Mouse (Mus musculus): Measurements from ENCODE around the gene Mamstr. TPM values are rescaled to one million over a fixed set of nuclear protein-coding genes. Genes with fewer than 3 reads are reported as not detected.
"Not testable (repeated sequence)": the region's sequence is repeated elsewhere in the genome, so short reads cannot be mapped to it uniquely, and the experiment has no call there.

Gene Mamstr
- polyA plus RNA-seq, 1 experiment from 2014 or later: 1.7 TPM

DNA sequence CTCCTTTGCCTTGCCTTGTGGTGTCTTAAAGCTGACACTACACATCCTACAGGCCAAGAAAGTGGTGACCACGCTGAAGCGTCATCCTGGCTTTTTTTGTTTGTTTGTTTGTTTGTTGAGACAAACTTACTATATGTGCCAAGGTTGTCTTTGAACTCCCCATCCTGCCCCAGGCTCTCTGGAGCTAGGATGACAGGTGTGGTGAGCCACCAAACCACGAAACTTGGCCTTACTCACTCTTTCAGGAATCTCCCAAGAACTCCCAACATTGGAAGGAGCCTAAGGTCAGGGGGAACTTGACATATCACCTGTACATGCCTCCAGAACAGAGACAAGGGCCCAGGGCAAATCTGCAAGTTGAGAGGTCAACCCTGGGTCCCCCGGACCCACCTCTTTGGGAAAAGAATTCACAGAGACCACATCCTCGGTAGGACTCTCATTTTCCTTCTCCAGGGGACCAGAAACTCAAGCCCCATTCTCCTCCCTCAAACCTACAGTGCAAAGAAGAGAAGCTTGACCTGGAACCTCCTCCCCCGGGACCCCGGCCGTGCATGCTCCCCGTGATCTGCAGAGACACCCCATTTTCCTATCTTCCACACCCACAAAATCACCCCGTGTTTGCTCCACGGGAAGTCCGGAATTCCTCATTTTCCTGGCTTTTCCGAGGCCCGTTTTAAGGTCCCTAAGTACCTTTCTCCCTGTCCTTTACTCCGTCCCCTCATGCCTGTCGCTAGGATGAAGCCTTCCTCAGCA is 2.9 kb downstream of the Mamstr start:
- no peak for ATAC-seq (replicated peaks; ENCODE audit: low FRiP score)
- peak overlapping the region; percentile 82 for H3K27ac ChIP-seq (ENCODE audit: low read depth, low read length)
- H3K27me3 ChIP-seq (ENCODE audit: control insufficient read depth, insufficient read depth, low read length): no peaks in the 10 kb centered on the region
- no peaks in the 10 kb centered on the region for H3K36me3 ChIP-seq (ENCODE audit: control insufficient read depth, insufficient read depth, low read length)
- 36% methylated on average over 16 of the region's 16 CpGs for WGBS
- peak overlapping the region; percentile 90 for H3K4me2 ChIP-seq (ENCODE audit: low read depth, low read length, severe bottlenecking)
- peak overlapping the region; percentile 44 for H3K4me3 ChIP-seq (ENCODE audit: low read depth, low read length)
- H3K4me1 ChIP-seq (replicated peaks; ENCODE audit: control insufficient read depth, insufficient read depth, low read length): peaks cover 15% of the 10 kb centered on the region
- no peaks in the 10 kb centered on the region for H3K9me3 ChIP-seq (ENCODE audit: control insufficient read depth, low read length)
- DNase-seq (ENCODE audit: low spot score): no peak
- H3K9ac ChIP-seq (ENCODE audit: low read length): peak overlapping the region; percentile 86

DNA sequence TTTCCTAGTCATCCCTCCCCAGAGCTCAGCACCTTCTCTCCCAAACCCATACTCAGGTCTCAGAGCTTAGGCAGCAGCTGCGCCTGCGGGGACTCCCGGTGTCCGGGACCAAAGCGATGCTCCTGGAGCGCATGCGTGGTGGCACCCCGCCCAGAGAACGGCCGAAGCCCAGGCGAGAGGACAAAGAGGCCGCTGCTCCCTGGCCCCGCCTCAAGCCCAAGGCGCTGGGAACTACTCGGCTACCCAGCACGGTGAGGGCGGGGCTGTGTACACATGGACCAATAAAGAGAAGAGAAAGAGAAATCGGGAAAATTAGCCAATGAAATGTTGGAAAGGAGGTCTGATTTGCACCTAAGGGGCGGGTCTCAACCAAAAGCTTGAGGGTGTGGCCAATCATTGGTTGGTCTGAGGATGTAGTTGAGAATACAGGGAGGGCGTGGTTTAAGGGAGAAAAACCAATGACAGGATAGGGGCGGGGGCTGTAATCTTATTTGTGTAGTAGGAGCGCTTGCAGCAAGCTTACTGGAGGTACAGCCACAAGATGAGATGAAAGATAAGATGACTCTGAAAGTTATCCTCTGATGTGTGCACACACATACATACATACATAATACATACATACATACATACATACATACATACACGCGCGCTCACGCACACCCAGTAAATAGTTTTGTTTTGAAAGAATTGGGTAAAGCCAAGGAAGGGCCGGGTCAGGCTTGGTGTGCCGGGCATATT is 3.8 kb downstream of the Mamstr start:
- H3K9ac ChIP-seq (ENCODE audit: low read length): peak overlapping the region; percentile 86
- H3K27me3 ChIP-seq (ENCODE audit: control insufficient read depth, insufficient read depth, low read length): no peaks in the 10 kb centered on the region
- H3K4me3 ChIP-seq (ENCODE audit: low read depth, low read length): peak overlapping the region; percentile 44
- peak; percentile 99 for DNase-seq (ENCODE audit: low spot score)
- H3K27ac ChIP-seq (ENCODE audit: low read depth, low read length): peak overlapping the region; percentile 82
- WGBS: 1% methylated on average over 28 of the region's 28 CpGs
- no peaks in the 10 kb centered on the region for H3K36me3 ChIP-seq (ENCODE audit: control insufficient read depth, insufficient read depth, low read length)
- peak overlapping the region; percentile 90 for H3K4me2 ChIP-seq (ENCODE audit: low read depth, low read length, severe bottlenecking)
- H3K4me1 ChIP-seq (replicated peaks; ENCODE audit: control insufficient read depth, insufficient read depth, low read length): peaks cover 13% of the 10 kb centered on the region
- H3K9me3 ChIP-seq (ENCODE audit: control insufficient read depth, low read length): no peaks in the 10 kb centered on the region
- peak; percentile 94 for ATAC-seq (replicated peaks; ENCODE audit: low FRiP score)

DNA sequence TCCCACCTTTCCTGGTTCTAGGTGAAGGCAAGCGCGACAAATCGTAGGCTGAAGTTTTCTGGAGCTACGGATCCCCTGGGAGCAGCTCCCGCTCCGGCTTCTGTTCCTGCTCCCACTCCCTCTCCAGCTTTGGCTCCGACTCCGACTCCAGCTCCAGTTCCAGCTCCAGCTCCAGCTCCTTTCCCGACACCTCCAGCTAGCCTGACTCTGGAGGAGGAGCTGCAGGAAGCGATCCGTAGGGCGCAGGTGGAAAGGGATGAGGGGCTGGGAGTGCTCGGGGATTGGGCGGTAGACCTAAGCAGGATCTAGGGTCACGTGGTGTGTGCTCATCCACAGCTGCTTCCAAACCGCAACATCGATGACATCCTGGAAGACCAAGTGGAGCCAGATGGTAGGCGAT is 4.4 kb downstream of the Mamstr start:
- 3% methylated on average over 18 of the region's 18 CpGs for WGBS
- ATAC-seq (replicated peaks; ENCODE audit: low FRiP score) (no peak), DNase-seq (ENCODE audit: low spot score) (peak; percentile 68)
- H3K27ac ChIP-seq (ENCODE audit: low read depth, low read length): peak overlapping the region; percentile 71
- H3K4me3 ChIP-seq (ENCODE audit: low read depth, low read length): peak overlapping the region; percentile 44
- H3K27me3 ChIP-seq (ENCODE audit: control insufficient read depth, insufficient read depth, low read length): no peaks in the 10 kb centered on the region
- H3K4me1 ChIP-seq (replicated peaks; ENCODE audit: control insufficient read depth, insufficient read depth, low read length): peaks cover 13% of the 10 kb centered on the region
- H3K9ac ChIP-seq (ENCODE audit: low read length): peak overlapping the region; percentile 57
- no peaks in the 10 kb centered on the region for H3K36me3 ChIP-seq (ENCODE audit: control insufficient read depth, insufficient read depth, low read length)
- H3K9me3 ChIP-seq (ENCODE audit: control insufficient read depth, low read length): no peaks in the 10 kb centered on the region
- H3K4me2 ChIP-seq (ENCODE audit: low read depth, low read length, severe bottlenecking): peak overlapping the region; percentile 90

DNA sequence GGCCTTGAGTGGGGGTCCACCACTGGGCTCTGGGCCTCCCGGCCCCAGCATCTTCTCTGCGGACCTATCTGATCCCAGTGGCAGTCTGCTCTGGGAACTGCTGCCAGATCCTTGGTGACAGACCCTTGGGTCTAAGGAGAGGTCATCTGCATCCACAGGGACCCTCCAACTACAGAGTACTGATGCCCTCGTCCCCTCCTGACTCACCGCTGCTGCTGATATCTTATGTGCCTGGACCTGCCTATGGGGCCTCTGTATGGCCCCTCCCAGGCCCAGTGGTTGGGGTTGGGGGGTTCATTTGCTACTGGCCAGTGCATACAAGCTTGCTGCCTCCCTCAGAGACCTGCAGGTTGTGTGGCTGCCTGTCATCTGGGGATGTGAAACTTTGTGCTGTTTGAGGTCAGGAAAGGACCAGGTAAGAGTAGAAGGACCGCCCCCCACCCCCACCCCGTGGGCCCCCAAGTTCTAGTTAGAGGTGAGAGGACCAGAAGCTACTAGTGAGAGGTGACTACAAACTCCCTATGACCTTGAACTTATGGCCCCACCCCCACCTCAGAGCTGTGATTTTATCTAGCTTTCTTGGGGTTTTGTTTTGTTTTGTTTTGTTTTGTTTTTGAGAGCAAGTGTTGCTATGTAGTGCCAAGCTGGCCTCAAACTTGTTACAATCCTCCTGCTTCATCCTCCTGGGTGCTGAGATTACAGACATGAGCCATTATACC is 5.3 kb downstream of the Mamstr start:
- ATAC-seq (replicated peaks; ENCODE audit: low FRiP score) (no peak), DNase-seq (ENCODE audit: low spot score) (no peak)
- H3K9ac ChIP-seq (ENCODE audit: low read length): peak overlapping the region; percentile 57; the same call in 1 of the 2 replicates
- peaks cover 13% of the 10 kb centered on the region for H3K4me1 ChIP-seq (replicated peaks; ENCODE audit: control insufficient read depth, insufficient read depth, low read length)
- no peaks in the 10 kb centered on the region for H3K9me3 ChIP-seq (ENCODE audit: control insufficient read depth, low read length)
- no peak overlapping the region for H3K27ac ChIP-seq (ENCODE audit: low read depth, low read length)
- H3K4me3 ChIP-seq (ENCODE audit: low read depth, low read length): peak overlapping the region; percentile 44; the same call in 1 of the 2 replicates
- peak overlapping the region; percentile 90; the same call in 1 of the 2 replicates for H3K4me2 ChIP-seq (ENCODE audit: low read depth, low read length, severe bottlenecking)
- H3K36me3 ChIP-seq (ENCODE audit: control insufficient read depth, insufficient read depth, low read length): no peaks in the 10 kb centered on the region
- 63% methylated on average over 6 of the region's 6 CpGs for WGBS
- no peaks in the 10 kb centered on the region for H3K27me3 ChIP-seq (ENCODE audit: control insufficient read depth, insufficient read depth, low read length)

DNA sequence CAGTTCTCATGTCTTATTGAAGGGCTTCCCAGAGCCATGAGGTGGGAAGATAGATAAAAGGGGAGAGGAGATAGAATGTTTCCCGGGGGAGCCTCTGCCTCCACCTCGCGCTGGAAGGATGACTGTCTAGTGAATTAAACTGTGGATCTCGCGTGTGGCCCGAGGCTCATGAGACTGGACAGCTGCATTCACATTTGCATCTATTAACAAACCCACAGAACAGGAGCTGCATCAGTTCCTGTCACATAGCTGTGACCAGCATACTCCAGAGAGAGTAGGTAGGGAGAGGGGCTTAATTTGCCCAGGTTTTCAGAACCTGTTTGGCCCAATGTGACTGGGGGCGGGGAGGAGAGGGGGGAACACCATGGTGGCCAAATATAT is 5.8 kb downstream of the Mamstr start:
- DNase-seq (ENCODE audit: low spot score) (no peak), ATAC-seq (replicated peaks; ENCODE audit: low FRiP score) (no peak)
- Histone ChIP-seq H3K4me1 (replicated peaks; ENCODE audit: control insufficient read depth, insufficient read depth, low read length) (peaks cover 13% of the 10 kb centered on the region), H3K4me3 (ENCODE audit: low read depth, low read length) (no peak overlapping the region), H3K4me2 (ENCODE audit: low read depth, low read length, severe bottlenecking) (no peak overlapping the region), H3K9ac (ENCODE audit: low read length) (no peak overlapping the region), H3K36me3 (ENCODE audit: control insufficient read depth, insufficient read depth, low read length) (no peaks in the 10 kb centered on the region), H3K27me3 (ENCODE audit: control insufficient read depth, insufficient read depth, low read length) (no peaks in the 10 kb centered on the region), H3K27ac (ENCODE audit: low read depth, low read length) (no peak overlapping the region), H3K9me3 (ENCODE audit: control insufficient read depth, low read length) (no peaks in the 10 kb centered on the region)
- WGBS: 81% methylated on average over 7 of the region's 7 CpGs

DNA sequence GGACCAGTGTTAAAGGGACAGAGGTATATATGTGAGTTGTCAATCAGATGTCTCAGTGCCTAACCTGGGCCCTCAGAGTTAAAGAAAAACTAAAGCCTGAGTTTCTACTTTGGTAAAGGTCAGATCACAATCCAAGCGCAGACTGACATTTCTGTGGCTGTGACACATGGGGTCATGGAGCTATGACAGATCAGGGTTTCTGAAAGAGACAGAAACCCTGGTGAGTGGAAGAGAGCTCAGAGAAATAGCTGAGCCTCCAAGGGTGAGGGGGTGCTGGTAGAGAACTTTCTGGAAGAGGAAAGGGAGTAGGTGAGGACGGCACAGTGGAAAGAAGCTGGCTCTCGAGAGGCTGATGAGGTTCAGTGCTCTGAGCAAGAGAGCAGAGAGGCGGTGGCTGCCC is 6.9 kb downstream of the Mamstr start:
- Histone ChIP-seq H3K4me3 (ENCODE audit: low read depth, low read length) (no peak overlapping the region), H3K36me3 (ENCODE audit: control insufficient read depth, insufficient read depth, low read length) (no peaks in the 10 kb centered on the region), H3K27ac (ENCODE audit: low read depth, low read length) (no peak overlapping the region), H3K9ac (ENCODE audit: low read length) (no peak overlapping the region), H3K27me3 (ENCODE audit: control insufficient read depth, insufficient read depth, low read length) (no peaks in the 10 kb centered on the region), H3K9me3 (ENCODE audit: control insufficient read depth, low read length) (no peaks in the 10 kb centered on the region), H3K4me2 (ENCODE audit: low read depth, low read length, severe bottlenecking) (no peak overlapping the region), H3K4me1 (replicated peaks; ENCODE audit: control insufficient read depth, insufficient read depth, low read length) (peaks cover 13% of the 10 kb centered on the region)
- ATAC-seq (replicated peaks; ENCODE audit: low FRiP score) (no peak), DNase-seq (ENCODE audit: low spot score) (no peak)
- whole genome bisulfite sequencing: 79% methylated on average over 4 of the region's 4 CpGs

DNA sequence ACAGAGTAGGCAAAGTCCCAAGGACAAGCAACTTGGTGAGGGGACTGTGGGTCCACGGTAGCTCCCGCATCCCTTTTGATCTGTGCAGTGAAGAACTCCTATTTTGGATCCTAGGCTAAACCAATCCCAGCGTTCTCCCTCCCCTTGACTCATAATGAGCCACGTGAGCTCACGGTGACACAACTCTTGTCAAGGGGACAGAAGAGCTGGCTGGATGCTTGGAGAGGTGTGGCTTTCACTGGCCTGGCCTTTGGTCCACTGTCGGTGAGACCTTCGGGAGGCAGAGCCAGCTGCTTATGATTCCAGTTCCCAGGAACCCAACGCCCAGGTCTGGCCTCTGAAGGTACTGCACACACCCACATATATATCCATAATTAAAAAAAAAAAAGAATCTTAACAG is 9.6 kb downstream of the Mamstr start:
- H3K9me3 ChIP-seq (ENCODE audit: control insufficient read depth, low read length): no peaks in the 10 kb centered on the region
- H3K36me3 ChIP-seq (ENCODE audit: control insufficient read depth, insufficient read depth, low read length): no peaks in the 10 kb centered on the region
- no peak overlapping the region for H3K4me3 ChIP-seq (ENCODE audit: low read depth, low read length)
- no peak overlapping the region for H3K27ac ChIP-seq (ENCODE audit: low read depth, low read length)
- DNase-seq (ENCODE audit: low spot score) (no peak), ATAC-seq (replicated peaks; ENCODE audit: low FRiP score) (no peak)
- H3K4me1 ChIP-seq (replicated peaks; ENCODE audit: control insufficient read depth, insufficient read depth, low read length): peaks cover 5% of the 10 kb centered on the region
- no peak overlapping the region for H3K4me2 ChIP-seq (ENCODE audit: low read depth, low read length, severe bottlenecking)
- H3K9ac ChIP-seq (ENCODE audit: low read length): no peak overlapping the region
- no peaks in the 10 kb centered on the region for H3K27me3 ChIP-seq (ENCODE audit: control insufficient read depth, insufficient read depth, low read length)
- WGBS: 77% methylated on average over 8 of the region's 8 CpGs

DNA sequence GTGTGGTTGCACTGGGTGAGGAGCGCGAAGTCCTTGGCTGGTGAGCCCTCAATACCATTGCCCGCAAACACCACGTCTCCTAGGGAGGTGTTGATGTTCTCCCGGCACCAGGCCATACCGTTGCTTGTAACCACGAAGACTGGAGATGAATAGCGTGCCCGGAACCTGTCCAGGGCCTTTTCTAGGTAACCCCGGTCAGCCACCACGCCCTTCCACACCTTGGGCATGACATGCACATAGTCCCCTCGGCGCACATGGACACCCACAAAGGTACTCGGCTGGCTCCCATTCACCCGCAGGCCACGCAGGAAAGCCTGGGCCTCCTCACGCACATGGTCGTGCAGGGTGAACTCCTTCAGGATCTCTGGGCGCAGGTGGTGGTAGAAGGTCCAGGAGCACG is 10.7 kb downstream of the Mamstr start:
- not testable (repeated sequence) for H3K4me1 ChIP-seq (replicated peaks; ENCODE audit: control insufficient read depth, insufficient read depth, low read length); H3K9ac ChIP-seq (ENCODE audit: low read length); DNase-seq (ENCODE audit: low spot score); H3K9me3 ChIP-seq (ENCODE audit: control insufficient read depth, low read length); H3K4me3 ChIP-seq (ENCODE audit: low read depth, low read length); H3K27ac ChIP-seq (ENCODE audit: low read depth, low read length); H3K36me3 ChIP-seq (ENCODE audit: control insufficient read depth, insufficient read depth, low read length); ATAC-seq (replicated peaks; ENCODE audit: low FRiP score); H3K27me3 ChIP-seq (ENCODE audit: control insufficient read depth, insufficient read depth, low read length); H3K4me2 ChIP-seq (ENCODE audit: low read depth, low read length, severe bottlenecking)
- 90% methylated on average over 18 of the region's 20 CpGs for WGBS
